In the genomic region with DNA sequence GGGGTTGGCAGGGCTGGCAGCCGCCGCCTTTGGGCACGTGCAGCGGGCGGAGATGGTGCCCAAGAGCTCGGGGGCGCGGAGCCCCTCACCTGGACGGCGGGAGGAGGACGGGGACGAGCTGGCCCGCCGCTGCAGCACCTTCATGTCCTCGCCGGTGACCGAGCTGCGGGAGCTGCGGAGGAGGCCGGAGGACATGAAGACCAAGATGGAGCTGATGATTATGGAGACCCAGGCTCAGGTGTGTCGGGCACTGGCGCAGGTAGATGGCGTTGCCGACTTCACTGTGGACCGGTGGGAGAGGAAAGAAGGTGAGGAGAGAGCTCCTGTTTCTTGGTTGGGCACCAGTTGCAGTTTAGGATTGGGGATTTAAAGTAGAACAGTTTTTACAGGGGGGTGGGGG, we compare ENCODE assay signal across 7 mouse cellular contexts. TPM values are rescaled to one million over a fixed set of nuclear protein-coding genes. Genes with fewer than 3 reads are reported as not detected.
DNase-seq lines count a peak whose midpoint lies in the region; ATAC-seq and TF ChIP-seq lines count a peak whose summit lies in the region.

No protein-coding gene starts in this region.

- H3K9ac ChIP-seq in limb, embryonic 11.5 days (ENCODE audit: low read length) = peak overlapping the region; percentile 82
- peak overlapping the region; percentile 77 for H3K9ac ChIP-seq in neural tube, embryonic 15.5 days (replicated peaks)

- peak overlapping the region; percentile 79 for H3K4me2 ChIP-seq in limb, embryonic 11.5 days (ENCODE audit: low read depth, severe bottlenecking)
- H3K4me2 ChIP-seq in neural tube, embryonic 15.5 days = peak overlapping the region; percentile 65

- no peak for TF ChIP-seq POLR2A in thymus, adult 2 months (IDR thresholded peaks at IDR 0.05; ENCODE audit: control insufficient read depth, extremely low read depth, insufficient read depth, low read length, poor library complexity)

- DNase-seq in thymus, adult 2 months = no peak
- no peak for DNase-seq in thymus, postnatal 25 days
- no peak for DNase-seq in forebrain, embryonic 10.5 days (ENCODE audit: extremely low spot score, low spot score)
- no peak for DNase-seq in limb, embryonic 11.5 days (ENCODE audit: low spot score)
- DNase-seq in left cerebral cortex, adult 18-20 months (ENCODE audit: low spot score in 2 of 2) = no peak
- no peak for DNase-seq in gastrocnemius, postnatal 10 days

- peak overlapping the region; percentile 71 for H3K4me3 ChIP-seq in thymus, adult 2 months (ENCODE audit: control insufficient read depth, insufficient read depth, low read length)
- H3K4me3 ChIP-seq in forebrain, embryonic 10.5 days = peak overlapping the region; percentile 96
- peak overlapping the region; percentile 87 for H3K4me3 ChIP-seq in limb, embryonic 11.5 days (ENCODE audit: low read depth, low read length)
- peak overlapping the region; percentile 79 for H3K4me3 ChIP-seq in neural tube, embryonic 15.5 days (replicated peaks)

- WGBS in thymus, adult 2 months = 1% methylated on average over 25 of the region's 25 CpGs
- WGBS in forebrain, embryonic 10.5 days = under 1% methylated on average over 25 of the region's 25 CpGs
- under 1% methylated on average over 25 of the region's 25 CpGs for WGBS in limb, embryonic 11.5 days
- WGBS in neural tube, embryonic 15.5 days = under 1% methylated on average over 25 of the region's 25 CpGs

- peaks cover 16% of the 10 kb centered on the region; the same call in 1 of the 2 replicates for H3K36me3 ChIP-seq in thymus, adult 2 months (ENCODE audit: control insufficient read depth, insufficient read depth, low read length)
- peaks cover 26% of the 10 kb centered on the region for H3K36me3 ChIP-seq in forebrain, embryonic 10.5 days (replicated peaks)
- H3K36me3 ChIP-seq in limb, embryonic 11.5 days (ENCODE audit: control insufficient read depth, insufficient read depth, low read length) = peaks cover 10% of the 10 kb centered on the region; the same call in 1 of the 2 replicates
- peaks cover 19% of the 10 kb centered on the region for H3K36me3 ChIP-seq in neural tube, embryonic 15.5 days

- no peak overlapping the region for H3K27ac ChIP-seq in thymus, adult 2 months (ENCODE audit: control insufficient read depth, insufficient read depth, low read length)
- H3K27ac ChIP-seq in forebrain, embryonic 10.5 days = peak overlapping the region; percentile 92
- H3K27ac ChIP-seq in limb, embryonic 11.5 days (replicated peaks; ENCODE audit: low read depth, low read length) = no peak overlapping the region; the same call in 1 of the 2 replicates
- peak overlapping the region; percentile 85 for H3K27ac ChIP-seq in neural tube, embryonic 15.5 days (replicated peaks)

- ATAC-seq in limb, embryonic 11.5 days (ENCODE audit: insufficient number of reproducible peaks, low FRiP score, low TSS enrichment, low read depth) = 0 out of 2 replicates have a peak, but pooled peaks have one; percentile 17
- ATAC-seq in neural tube, embryonic 15.5 days (ENCODE audit: low FRiP score) = peak; percentile 81

- no peaks in the 10 kb centered on the region for H3K9me3 ChIP-seq in forebrain, embryonic 10.5 days
- no peaks in the 10 kb centered on the region for H3K9me3 ChIP-seq in limb, embryonic 11.5 days (ENCODE audit: control insufficient read depth, low read length)
- H3K9me3 ChIP-seq in neural tube, embryonic 15.5 days (replicated peaks) = no peaks in the 10 kb centered on the region

- no peak for TF ChIP-seq CTCF in thymus, adult 2 months (IDR thresholded peaks at IDR 0.05; ENCODE audit: borderline replicate concordance, control insufficient read depth, extremely low read depth, insufficient read depth, low read length, poor library complexity)

- no peaks in the 10 kb centered on the region for H3K27me3 ChIP-seq in thymus, adult 2 months (ENCODE audit: control insufficient read depth, insufficient read depth, low read length)
- no peaks in the 10 kb centered on the region for H3K27me3 ChIP-seq in forebrain, embryonic 10.5 days (ENCODE audit: poor library complexity, severe bottlenecking)
- no peaks in the 10 kb centered on the region for H3K27me3 ChIP-seq in limb, embryonic 11.5 days (ENCODE audit: control insufficient read depth, insufficient read depth, low read length)
- no peaks in the 10 kb centered on the region for H3K27me3 ChIP-seq in neural tube, embryonic 15.5 days (replicated peaks)

- H3K4me1 ChIP-seq in thymus, adult 2 months (replicated peaks; ENCODE audit: control insufficient read depth, insufficient read depth, low read length) = no peaks in the 10 kb centered on the region; the same call in 1 of the 2 replicates
- H3K4me1 ChIP-seq in forebrain, embryonic 10.5 days = peaks cover 16% of the 10 kb centered on the region
- H3K4me1 ChIP-seq in limb, embryonic 11.5 days (ENCODE audit: control insufficient read depth, insufficient read depth, low read length) = no peaks in the 10 kb centered on the region
- H3K4me1 ChIP-seq in neural tube, embryonic 15.5 days = peaks cover 23% of the 10 kb centered on the region

RNA-seq across cellular contexts. Expression of a gene that starts 0.6 kb away (rescaled TPM):
- polyA plus RNA-seq in thymus, adult 2 months (2012; rRNA removed) = 14.1 and 16.9 TPM in 2 replicates
- 25.6 and 30.4 TPM in 2 replicates for polyA plus RNA-seq in forebrain, embryonic 10.5 days (2016; fragmentation: Nextera tagmentation; extraction: Ambion mirVana)
- 21.9 and 23.5 TPM in 2 replicates for polyA plus RNA-seq in limb, embryonic 11.5 days (2014; fragmentation: Nextera tagmentation; extraction: Ambion mirVana)
- polyA plus RNA-seq in neural tube, embryonic 15.5 days (2015; fragmentation: Nextera tagmentation; extraction: Ambion mirVana) = 15.8 and 20.3 TPM in 2 replicates
- 10 to 100 TPM; 38.9 to 40.6 TPM for total RNA-seq in left cerebral cortex, adult 18-20 months (2021)
- 10 to 100 TPM; 12.0 to 12.4 TPM for total RNA-seq in gastrocnemius, postnatal 10 days (2021)

RNA-seq across cellular contexts. Expression of a gene that starts 32.1 kb away (rescaled TPM):
- not detected in 2 replicates for polyA plus RNA-seq in thymus, adult 2 months (2012; rRNA removed)
- not detected in 2 replicates for polyA plus RNA-seq in forebrain, embryonic 10.5 days (2016; fragmentation: Nextera tagmentation; extraction: Ambion mirVana)
- polyA plus RNA-seq in limb, embryonic 11.5 days (2014; fragmentation: Nextera tagmentation; extraction: Ambion mirVana) = not detected in 2 replicates
- not detected in 2 replicates for polyA plus RNA-seq in neural tube, embryonic 15.5 days (2015; fragmentation: Nextera tagmentation; extraction: Ambion mirVana)
- not detected for total RNA-seq in left cerebral cortex, adult 18-20 months (2021)
- not detected for total RNA-seq in gastrocnemius, postnatal 10 days (2021)

RNA-seq across cellular contexts. Expression of a gene that starts 48.2 kb away (rescaled TPM):
- polyA plus RNA-seq in thymus, adult 2 months (2012; rRNA removed) = 0.17 and 0.24 TPM in 2 replicates
- polyA plus RNA-seq in forebrain, embryonic 10.5 days (2016; fragmentation: Nextera tagmentation; extraction: Ambion mirVana) = not detected in 2 replicates
- polyA plus RNA-seq in limb, embryonic 11.5 days (2014; fragmentation: Nextera tagmentation; extraction: Ambion mirVana) = not detected in 2 replicates
- 0.56 TPM in 1 of 2 replicates, not detected in the other for polyA plus RNA-seq in neural tube, embryonic 15.5 days (2015; fragmentation: Nextera tagmentation; extraction: Ambion mirVana)
- total RNA-seq in left cerebral cortex, adult 18-20 months (2021) = not detected
- total RNA-seq in gastrocnemius, postnatal 10 days (2021) = not detected

RNA-seq across cellular contexts. Expression of a gene that starts 53.9 kb away (rescaled TPM):
- polyA plus RNA-seq in thymus, adult 2 months (2012; rRNA removed) = not detected in 2 replicates
- polyA plus RNA-seq in forebrain, embryonic 10.5 days (2016; fragmentation: Nextera tagmentation; extraction: Ambion mirVana) = not detected in 2 replicates
- not detected in 2 replicates for polyA plus RNA-seq in limb, embryonic 11.5 days (2014; fragmentation: Nextera tagmentation; extraction: Ambion mirVana)
- not detected in 2 replicates for polyA plus RNA-seq in neural tube, embryonic 15.5 days (2015; fragmentation: Nextera tagmentation; extraction: Ambion mirVana)
- total RNA-seq in left cerebral cortex, adult 18-20 months (2021) = not detected
- total RNA-seq in gastrocnemius, postnatal 10 days (2021) = not detected

RNA-seq across cellular contexts. Expression of a gene that starts 57.1 kb away (rescaled TPM):
- 47.4 and 51.4 TPM in 2 replicates for polyA plus RNA-seq in thymus, adult 2 months (2012; rRNA removed)
- polyA plus RNA-seq in forebrain, embryonic 10.5 days (2016; fragmentation: Nextera tagmentation; extraction: Ambion mirVana) = 91.0 and 106 TPM in 2 replicates
- polyA plus RNA-seq in limb, embryonic 11.5 days (2014; fragmentation: Nextera tagmentation; extraction: Ambion mirVana) = 126 and 129 TPM in 2 replicates
- polyA plus RNA-seq in neural tube, embryonic 15.5 days (2015; fragmentation: Nextera tagmentation; extraction: Ambion mirVana) = 141 TPM in 2 replicates
- 100 to 1,000 TPM in 1 of 2 experiments, 10 to 100 TPM in 1; 95.6 to 108 TPM for total RNA-seq in left cerebral cortex, adult 18-20 months (2021)
- 10 to 100 TPM; 54.6 to 68.2 TPM for total RNA-seq in gastrocnemius, postnatal 10 days (2021)

Comparison
In these comparisons a context has a peak if more than half of its experiments do, and no peak if none do; other contexts are left out.
1. H3K27ac ChIP-seq: peak in forebrain, embryonic 10.5 days (single experiment) and neural tube, embryonic 15.5 days (single experiment); none in thymus, adult 2 months (single experiment) and limb, embryonic 11.5 days (single experiment).
2. Peak in every context shown above with its lines, with median percentiles within 50 percentile points of each other: H3K4me3 ChIP-seq.